Mouse (Mus musculus) testis, adult 2 months (tissue): ENCODE data around the gene Gjb4.

Experiments used
- CTCF ChIP-seq: fragments of 200-500 bp; IDR thresholded peaks from 2 replicates; pipeline ENCODE4 v1.5.1; 2012; ENCODE audit warnings: low read depth, mild to moderate bottlenecking, inconsistent platforms, low read length, moderate library complexity; ENCODE audit not compliant: control insufficient read depth, insufficient read depth, insufficient replicate concordance
- POLR2A ChIP-seq: fragments of 200-500 bp; IDR thresholded peaks from 2 replicates; pipeline ENCODE4 v1.6.1; 2012; ENCODE audit warnings: low read depth, mild to moderate bottlenecking, inconsistent platforms, low read length, moderate library complexity; ENCODE audit not compliant: control insufficient read depth

- no peak for TF ChIP-seq POLR2A
- TF ChIP-seq CTCF: no peak
These were observed 41.7 kb upstream of the Gjb4 start for GRCm38 (mm10) chr4:127395591-127395990.
